Mouse (Mus musculus) right cerebral cortex, postnatal 14 days (tissue): ENCODE results near the gene Lxn.
A peak's percentile ranks its signal among the peaks of the same experiment; 100 is the strongest.

Experiments used
- DNase-seq: peaks from one replicate; pipeline ENCODE4 v3.0.0; 2022

The Lxn gene

DNA sequence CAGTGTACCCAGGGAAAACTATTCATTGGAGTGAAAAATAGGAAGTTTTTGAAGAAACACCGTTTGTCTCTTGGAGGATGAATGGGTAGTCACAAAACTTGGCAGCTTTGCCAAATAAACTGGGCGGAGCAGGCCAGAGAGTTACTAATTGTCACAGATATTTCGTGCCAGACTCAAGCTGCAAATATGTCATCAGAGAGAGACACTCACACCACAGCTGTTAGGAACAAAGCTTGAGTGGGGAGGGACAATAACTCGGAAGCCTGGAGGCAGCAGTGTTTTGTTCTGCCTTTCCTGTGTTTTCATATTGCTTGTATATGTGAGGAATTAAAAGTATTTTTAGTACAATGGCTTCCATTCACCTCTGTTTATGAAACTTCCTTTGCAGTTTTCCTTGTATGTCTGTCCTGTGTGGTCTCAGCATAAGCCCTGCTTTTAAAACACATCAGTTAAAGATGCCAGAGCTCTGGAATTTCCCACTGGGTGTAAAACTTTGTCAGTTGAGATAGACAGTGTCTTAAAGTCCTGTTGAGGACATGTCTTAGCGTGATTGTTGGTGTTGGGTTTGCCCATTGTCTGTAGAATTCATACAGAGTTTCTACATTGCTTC is 13.0 kb downstream of the Lxn start:
- DNase-seq, result no peak

DNA sequence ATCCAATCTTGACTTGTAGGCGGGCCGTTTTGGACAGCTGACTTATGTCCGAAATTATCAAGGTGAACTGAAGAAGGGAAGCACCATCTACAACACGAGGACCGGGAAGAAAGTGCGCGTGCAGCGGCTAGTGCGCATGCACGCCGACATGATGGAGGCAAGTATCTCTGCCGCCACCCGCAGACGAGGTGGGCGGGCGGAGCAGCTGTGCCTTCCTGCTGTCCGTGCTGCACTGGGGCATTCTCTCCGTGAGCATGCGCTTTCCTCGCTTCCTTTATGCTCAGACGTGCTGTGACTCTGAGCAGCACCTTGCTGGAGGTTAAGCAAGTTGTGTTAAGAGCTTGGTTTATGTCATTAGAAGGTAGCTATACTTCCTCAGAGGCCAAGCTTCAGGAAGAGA is 14.1 kb downstream of the Lxn start:
- no peak for DNase-seq

DNA sequence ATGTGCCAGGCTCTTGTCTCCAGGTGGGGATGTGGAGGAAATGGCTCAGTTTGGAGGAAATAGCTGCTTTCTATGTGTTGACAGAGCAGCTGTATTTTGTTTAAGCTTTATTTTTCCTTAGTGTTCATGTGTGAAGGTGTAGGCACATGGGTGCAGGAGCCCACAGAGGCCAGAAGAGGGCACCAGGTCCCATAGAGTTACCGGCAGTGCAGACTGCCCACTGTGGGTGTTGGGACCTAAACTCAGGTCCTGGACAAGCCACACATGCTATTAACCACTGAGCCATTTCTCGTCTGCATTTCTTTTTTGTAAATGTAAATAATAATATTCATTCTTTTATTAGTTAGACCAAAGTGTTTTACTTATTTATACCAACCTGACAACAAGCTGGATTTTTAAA is 16.6 kb downstream of the Lxn start:
- no peak for DNase-seq

DNA sequence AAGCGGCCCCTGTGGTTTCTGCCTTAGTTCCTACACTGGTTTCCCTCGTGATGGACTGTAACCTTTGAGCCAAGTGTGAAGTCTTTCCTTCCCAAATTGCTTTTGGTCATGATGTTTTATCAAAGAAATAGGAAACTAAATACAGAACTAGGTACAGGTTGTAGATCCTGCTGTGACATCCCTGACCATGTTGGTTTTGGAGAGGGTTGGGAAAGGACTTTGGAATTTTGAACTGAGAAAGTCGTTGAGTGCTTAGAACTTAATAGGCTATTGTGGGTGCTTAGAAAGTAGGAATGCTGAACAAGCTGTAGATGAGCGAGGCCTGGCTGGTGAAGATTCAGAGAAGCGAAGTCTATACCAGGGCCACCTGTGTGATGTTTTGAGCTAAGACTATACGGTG is 29.7 kb downstream of the Lxn start:
- no peak for DNase-seq

DNA sequence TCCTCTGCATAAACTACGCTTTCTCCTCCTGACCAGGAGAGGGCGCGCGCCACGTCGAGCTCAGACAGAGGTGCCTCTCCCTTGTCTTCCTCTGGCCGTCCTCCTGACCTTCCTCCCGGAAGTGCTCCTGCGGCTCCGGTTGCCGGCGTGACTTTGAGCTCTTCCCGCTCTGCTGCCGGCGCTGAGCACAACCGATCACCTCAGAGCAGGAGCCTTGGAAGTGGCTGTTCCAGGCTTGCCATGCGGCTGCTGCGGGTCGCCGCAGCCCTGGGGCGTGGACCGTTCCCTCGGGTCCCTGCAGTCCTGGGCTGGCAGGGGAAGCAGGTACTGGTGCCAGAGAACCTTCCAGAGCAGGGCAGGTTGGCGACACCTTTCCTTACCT is 33.7 kb downstream of the Lxn start, which contains the start of gene Gfm1:
Gene Gfm1 (plus strand): TSS at position 98 of the 382 bp plus-strand sequence.
- DNase-seq, result peak; percentile 93

DNA sequence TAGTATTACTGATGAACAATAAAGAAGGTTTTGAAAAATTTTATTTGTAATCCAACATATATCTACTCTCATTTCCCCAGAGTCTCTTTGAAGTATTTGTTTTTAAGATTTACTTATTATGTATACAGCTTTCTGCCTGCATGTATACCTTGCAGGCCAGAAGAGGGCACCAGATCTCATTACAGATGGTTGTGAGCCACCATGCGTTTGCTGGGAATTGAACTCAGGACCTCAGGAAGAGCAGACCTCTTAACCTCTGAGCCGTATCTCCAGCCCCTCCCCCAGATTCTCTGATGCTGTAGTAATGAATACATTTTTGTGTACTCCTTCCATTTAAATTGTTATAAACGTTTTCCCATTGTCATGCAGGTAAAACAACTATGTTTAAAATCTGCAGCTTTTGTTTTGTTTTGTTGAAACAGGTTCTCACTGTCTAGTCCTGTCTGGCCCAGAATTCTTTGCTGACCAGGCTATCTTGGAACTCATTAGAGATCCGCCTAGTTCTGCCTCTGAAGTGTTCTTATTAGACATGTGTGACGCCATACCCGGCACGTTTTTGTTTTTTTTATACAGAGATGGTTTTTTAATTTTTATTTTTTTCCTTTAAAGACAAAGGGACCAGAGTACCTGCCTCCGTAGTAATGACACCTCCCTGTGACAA is 34.3 kb downstream of the Lxn start:
- DNase-seq, result no peak
